Mouse (Mus musculus): ENCODE data around the gene Ptprg.

- TF ChIP-seq CTCF (IDR thresholded peaks at IDR 0.05; ENCODE audit: control insufficient read depth, insufficient read depth, insufficient read length): no peak
- no peak for TF ChIP-seq USF1 (IDR thresholded peaks at IDR 0.05; ENCODE audit: low read depth)
These were observed 39.3 kb downstream of the Ptprg start for GRCm38 (mm10) chr14:11592650-11593049.

Measured in C2C12 (cell line).